Mouse (Mus musculus) forebrain, postnatal 0 days (tissue): ENCODE results near the gene Pfkm. TPM values are rescaled to one million over a fixed set of nuclear protein-coding genes. Genes with fewer than 3 reads are reported as not detected.
A peak's percentile ranks its signal among the peaks of the same experiment; 100 is the strongest.

Experiments used
- ATAC-seq: fragments of 200-750 bp; cut with Nextera tagmentation; 2 replicates; pipeline ENCODE4 v1.8.0; 2017; ENCODE audit warnings: mild to moderate bottlenecking, moderate library complexity
- DNase-seq: peaks from one replicate; pipeline ENCODE4 v3.0.0-alpha.2; 2015
- H3K27ac ChIP-seq: fragments of 300-500 bp; sonication (generic); 2 replicates; pipeline ENCODE4 v1.5.1; 2014; ENCODE audit warnings: low read depth, mild to moderate bottlenecking, antibody characterized with exemption, low read length, moderate library complexity, mixed read lengths
- H3K27me3 ChIP-seq: fragments of 300-500 bp; sonication (generic); 2 replicates; pipeline ENCODE4 v1.6.1; 2014; ENCODE audit warnings: mild to moderate bottlenecking, low read length, mixed read lengths; ENCODE audit not compliant: insufficient read depth
- H3K36me3 ChIP-seq: fragments of 300-500 bp; sonication (generic); 2 replicates; pipeline ENCODE4 v1.6.1; 2014; ENCODE audit warnings: mild to moderate bottlenecking, moderate library complexity; ENCODE audit not compliant: insufficient read depth
- H3K4me1 ChIP-seq: fragments of 300-500 bp; sonication (generic); 2 replicates; pipeline ENCODE4 v1.6.1; 2014; ENCODE audit warnings: antibody characterized with exemption; ENCODE audit not compliant: insufficient read depth
- H3K4me2 ChIP-seq: fragments of 300-500 bp; sonication (generic); 2 replicates; pipeline ENCODE4 v1.6.1; 2014; ENCODE audit warnings: low read depth, mild to moderate bottlenecking, moderate library complexity
- H3K4me3 ChIP-seq: fragments of 300-500 bp; sonication (generic); 2 replicates; pipeline ENCODE4 v1.5.1; 2014; ENCODE audit warnings: low read depth, low read length, mixed read lengths
- H3K9ac ChIP-seq: fragments of 300-500 bp; sonication (generic); 2 replicates; pipeline ENCODE4 v1.6.1; 2014; ENCODE audit warnings: mild to moderate bottlenecking
- H3K9me3 ChIP-seq: fragments of 300-500 bp; sonication (generic); 2 replicates; pipeline ENCODE4 v1.6.1; 2016; ENCODE audit warnings: low read length
- CTCF ChIP-seq: sonication (generic); IDR thresholded peaks from 2 replicates; pipeline ENCODE4 v1.5.1; 2016; ENCODE audit warnings: antibody characterized with exemption, control low read depth, low read depth
- WGBS: fragments of 180-500 bp; shearing (Covaris S2); extraction: QIAGEN DNeasy Blood & Tissue Kit; methylation state at CpG from one replicate; pipeline ENCODE4 v1.1.7; 2014; 5-methylcytosine and 5-hydroxymethylcytosine counted together
- polyA plus RNA-seq: library from polyadenylated mRNA; unstranded; fragments of >200 nt; fragmentation: Nextera tagmentation; extraction: Ambion mirVana; gene quantifications from 2 replicates; pipeline ENCODE4 v1.2.1, GENCODE M21; 2015
- total RNA-seq: library from RNA; depleted of rRNA; stranded (reverse); fragments of >200 nt; gene quantifications from 2 replicates; pipeline ENCODE4 v1.2.3, GENCODE M21; 2014

Gene Pfkm
- total and polyA plus RNA-seq, 2 experiments from 2014 or later, result 86.3 to 91.9 TPM

DNA sequence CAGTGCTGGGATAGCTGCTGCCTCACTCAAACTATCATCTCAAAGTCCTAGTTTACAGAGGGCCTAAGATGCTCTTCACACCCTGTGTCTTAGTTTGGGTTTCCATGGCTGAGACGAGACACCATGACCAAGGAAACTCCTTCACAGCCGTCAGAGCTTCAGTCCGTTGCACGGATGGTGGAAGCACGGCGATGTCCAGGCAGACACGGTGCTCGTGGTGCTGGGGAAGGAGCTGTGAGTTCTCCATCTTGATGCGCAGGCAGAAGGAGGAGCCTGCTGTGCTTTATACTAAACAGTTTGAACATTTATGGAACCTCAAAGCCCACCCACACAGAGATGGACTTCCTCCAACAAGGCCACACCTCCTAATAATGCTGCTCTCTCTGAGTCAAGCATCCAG, 44.5 kb downstream of the Pfkm start:
- 95% methylated on average over 9 of the region's 9 CpGs for WGBS
- H3K4me1 ChIP-seq, result no peaks in the 10 kb centered on the region
- H3K4me2 ChIP-seq, result no peak overlapping the region
- DNase-seq, result no peak
- H3K9me3 ChIP-seq, result no peaks in the 10 kb centered on the region
- no peak overlapping the region for H3K9ac ChIP-seq
- no peak for TF ChIP-seq CTCF
- no peak for ATAC-seq
- no peak overlapping the region for H3K4me3 ChIP-seq
- no peak overlapping the region for H3K27ac ChIP-seq
- H3K36me3 ChIP-seq, result peaks cover 74% of the 10 kb centered on the region
- H3K27me3 ChIP-seq, result no peaks in the 10 kb centered on the region

DNA sequence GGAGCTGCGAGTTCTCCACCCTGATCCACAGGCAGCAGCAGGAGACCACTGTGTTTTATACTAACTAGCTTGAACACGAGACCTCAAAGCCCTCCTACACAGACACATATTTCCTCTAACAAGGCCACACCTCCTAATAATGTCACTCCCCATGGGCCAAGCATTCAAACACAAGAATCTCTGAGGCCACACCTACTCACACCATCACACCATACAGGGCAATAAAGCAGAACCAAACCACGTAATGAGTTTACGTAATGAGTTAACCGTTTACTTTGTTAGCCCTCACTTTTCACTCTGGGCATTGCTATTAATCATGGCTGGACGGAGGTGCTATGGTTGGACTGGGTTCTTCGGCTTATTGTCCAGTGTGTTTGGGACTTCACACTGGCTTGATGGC, 47.4 kb downstream of the Pfkm start:
- H3K4me1 ChIP-seq, result peaks cover 3% of the 10 kb centered on the region; the same call in 1 of the 2 replicates
- 78% methylated on average over 7 of the region's 7 CpGs for WGBS
- H3K36me3 ChIP-seq, result peaks cover 54% of the 10 kb centered on the region

DNA sequence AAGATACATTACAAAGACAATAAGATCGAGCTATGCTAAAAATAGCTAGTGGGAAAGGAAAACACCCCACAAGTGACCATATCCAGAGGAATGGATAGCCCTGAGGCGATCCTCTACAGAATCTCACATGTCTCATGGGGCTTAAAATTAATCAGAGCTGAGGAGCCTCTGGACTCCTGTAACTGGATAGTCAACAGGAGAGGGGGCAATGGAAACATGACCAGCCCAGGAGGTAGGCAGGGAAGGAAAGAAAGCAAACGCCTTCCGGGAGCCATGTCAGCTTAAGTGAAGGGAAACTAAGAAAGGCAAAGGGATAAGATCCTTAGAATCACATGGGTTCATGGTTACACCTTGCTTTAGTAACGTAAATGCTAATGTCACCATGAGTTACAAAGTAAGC, 48.4 kb downstream of the Pfkm start:
- H3K36me3 ChIP-seq, result peaks cover 43% of the 10 kb centered on the region
- TF ChIP-seq CTCF, result no peak
- H3K4me1 ChIP-seq, result peaks cover 5% of the 10 kb centered on the region; the same call in 1 of the 2 replicates
- no peaks in the 10 kb centered on the region for H3K9me3 ChIP-seq
- H3K4me2 ChIP-seq, result no peak overlapping the region
- DNase-seq, result no peak
- H3K9ac ChIP-seq, result no peak overlapping the region
- no peak overlapping the region for H3K4me3 ChIP-seq
- no peak overlapping the region for H3K27ac ChIP-seq
- H3K27me3 ChIP-seq, result no peaks in the 10 kb centered on the region
- 94% methylated on average over 5 of the region's 5 CpGs for WGBS
- no peak for ATAC-seq

More for the DNA sequence above, 47.4 kb downstream of the Pfkm start:
- Histone ChIP-seq H3K9me3 (no peaks in the 10 kb centered on the region), H3K4me2 (no peak overlapping the region), H3K27me3 (no peaks in the 10 kb centered on the region), H3K27ac (no peak overlapping the region), H3K9ac (no peak overlapping the region), H3K4me3 (no peak overlapping the region)
- ATAC-seq (no peak), DNase-seq (no peak)
- TF ChIP-seq CTCF, result no peak

DNA sequence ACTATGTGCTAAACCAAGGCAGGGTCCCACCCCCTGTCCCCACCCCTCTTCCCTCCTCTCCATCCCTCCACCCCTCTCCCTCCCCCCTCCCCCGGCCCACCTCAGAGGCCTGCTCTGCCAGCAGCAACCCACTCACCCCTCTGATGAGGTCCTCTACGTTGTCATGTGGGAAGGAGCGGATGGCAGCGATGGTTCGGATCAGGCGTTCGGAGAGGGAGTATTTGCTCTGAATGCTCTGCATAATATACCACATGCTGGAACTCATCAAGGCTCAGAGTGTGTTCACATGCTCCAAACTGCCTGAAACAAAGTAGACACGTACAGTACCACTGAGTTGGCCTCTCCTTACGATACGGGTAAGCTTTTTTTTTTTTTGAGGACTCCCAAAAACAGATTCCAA, 50.1 kb downstream of the Pfkm start:
- WGBS, result 90% methylated on average over 10 of the region's 10 CpGs
- TF ChIP-seq CTCF, result no peak
- H3K4me1 ChIP-seq, result peaks cover 5% of the 10 kb centered on the region; the same call in 1 of the 2 replicates
- H3K9ac ChIP-seq, result no peak overlapping the region
- DNase-seq (no peak), ATAC-seq (no peak)
- no peak overlapping the region for H3K4me3 ChIP-seq
- no peak overlapping the region for H3K27ac ChIP-seq
- H3K4me2 ChIP-seq, result no peak overlapping the region
- no peaks in the 10 kb centered on the region for H3K27me3 ChIP-seq
- no peaks in the 10 kb centered on the region for H3K9me3 ChIP-seq
- H3K36me3 ChIP-seq, result peaks cover 29% of the 10 kb centered on the region

DNA sequence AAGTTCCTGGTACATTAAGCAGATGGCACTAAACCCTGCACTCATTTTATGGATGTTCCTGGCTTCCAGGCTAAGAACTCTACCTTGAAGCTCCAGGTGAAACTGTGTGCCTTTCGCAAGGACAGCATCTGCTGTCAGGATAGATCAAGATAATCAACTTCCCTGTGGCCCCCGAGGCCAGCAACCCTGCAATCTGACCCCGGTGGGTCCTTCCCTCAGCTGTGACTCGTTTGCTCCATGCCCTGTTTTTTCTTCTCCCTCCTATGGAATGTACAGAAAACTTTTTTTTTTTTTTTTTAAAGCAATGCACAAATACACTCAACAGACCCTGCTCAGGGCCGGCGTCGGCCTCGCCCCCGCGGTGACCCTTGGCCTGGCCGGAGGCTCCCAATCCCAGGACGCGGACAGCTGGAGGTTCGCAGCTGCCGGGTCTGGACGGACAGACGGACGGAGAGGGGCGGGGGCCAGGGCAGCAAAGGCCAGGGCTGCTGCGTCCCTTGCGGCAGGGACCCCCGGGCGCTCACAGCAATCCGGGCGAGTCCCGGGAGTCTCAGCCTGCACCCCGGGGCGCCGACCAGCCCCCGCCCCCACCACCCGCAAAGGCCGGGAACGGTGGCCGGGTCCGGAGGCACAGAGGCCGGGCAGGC, 52.6 kb downstream of the Pfkm start:
- WGBS, result under 1% methylated on average over 31 of the region's 36 CpGs
- TF ChIP-seq CTCF, result no peak
- Histone ChIP-seq H3K36me3 (peaks cover 17% of the 10 kb centered on the region), H3K9me3 (no peaks in the 10 kb centered on the region), H3K27me3 (no peaks in the 10 kb centered on the region), H3K9ac (peak overlapping the region; percentile 87), H3K4me3 (peak overlapping the region; percentile 90), H3K4me2 (peak overlapping the region; percentile 98), H3K4me1 (peaks cover 5% of the 10 kb centered on the region; the same call in 1 of the 2 replicates), H3K27ac (peak overlapping the region; percentile 76)
- 0 out of 2 replicates have a peak, but pooled peaks have one; percentile 10 for ATAC-seq
- DNase-seq, result no peak

DNA sequence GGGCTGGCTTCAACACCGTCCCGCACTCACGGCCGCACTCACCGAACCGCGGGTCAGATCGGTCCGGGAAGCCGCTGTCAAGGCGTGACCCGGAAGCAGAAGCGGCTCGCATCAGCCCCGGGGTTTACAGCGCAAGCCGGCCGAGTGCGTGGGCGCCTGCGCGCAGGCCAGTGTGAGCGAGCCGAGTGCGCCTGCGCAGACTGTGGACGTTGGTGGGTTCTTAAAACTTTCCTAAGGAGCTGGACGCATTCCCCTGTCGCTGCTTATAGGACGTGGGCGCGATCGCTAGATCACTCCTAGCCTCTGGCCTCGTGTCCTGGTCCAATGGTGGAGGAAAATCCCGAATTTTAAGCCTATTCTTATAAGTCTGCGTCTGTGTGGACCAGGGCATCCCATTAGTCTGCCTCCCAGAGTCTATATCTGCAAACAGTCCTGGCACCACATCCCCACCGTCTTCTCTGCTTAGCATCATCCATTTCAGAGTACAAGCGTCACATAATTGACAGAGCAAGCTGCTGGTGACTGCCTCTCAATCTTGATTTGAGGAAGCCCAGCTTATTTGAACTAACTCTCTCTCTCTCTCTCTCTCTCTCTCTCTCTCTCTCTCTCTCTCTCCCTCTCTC, 53.3 kb downstream of the Pfkm start:
- H3K4me3 ChIP-seq, result peak overlapping the region; percentile 90
- H3K36me3 ChIP-seq, result peaks cover 14% of the 10 kb centered on the region
- ATAC-seq, result peak; percentile 99
- no peak for TF ChIP-seq CTCF
- peak overlapping the region; percentile 76 for H3K27ac ChIP-seq
- peak; percentile 96 for DNase-seq
- H3K9me3 ChIP-seq, result no peaks in the 10 kb centered on the region
- no peaks in the 10 kb centered on the region for H3K27me3 ChIP-seq
- peaks cover 5% of the 10 kb centered on the region; the same call in 1 of the 2 replicates for H3K4me1 ChIP-seq
- peak overlapping the region; percentile 87 for H3K9ac ChIP-seq
- H3K4me2 ChIP-seq, result peak overlapping the region; percentile 98
- WGBS, result 2% methylated on average over 38 of the region's 38 CpGs

DNA sequence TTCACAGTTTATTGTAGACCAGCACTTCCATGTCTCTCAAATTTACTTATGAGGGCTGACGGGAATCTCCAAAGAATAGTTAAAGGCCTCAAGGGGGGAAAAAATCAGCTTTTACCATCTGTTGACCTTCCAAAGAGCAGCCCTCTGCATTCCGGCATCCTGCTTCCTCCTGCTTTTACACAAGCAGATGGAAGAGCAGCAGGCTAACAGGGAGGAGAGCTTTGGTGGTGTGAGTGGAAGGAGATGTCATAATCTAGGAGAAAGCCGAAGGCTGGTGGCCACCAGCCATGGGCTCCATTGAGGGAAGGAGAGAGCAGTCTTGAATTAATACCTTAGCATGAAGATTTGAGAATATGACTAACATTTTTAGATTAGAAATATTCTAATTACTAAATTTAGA, 56.0 kb downstream of the Pfkm start:
- no peak for ATAC-seq

More for the DNA sequence above, 56.0 kb downstream of the Pfkm start:
- Histone ChIP-seq H3K36me3 (no peaks in the 10 kb centered on the region), H3K9ac (no peak overlapping the region), H3K9me3 (no peaks in the 10 kb centered on the region), H3K4me1 (peaks cover 5% of the 10 kb centered on the region; the same call in 1 of the 2 replicates), H3K4me3 (no peak overlapping the region), H3K4me2 (no peak overlapping the region), H3K27me3 (no peaks in the 10 kb centered on the region), H3K27ac (no peak overlapping the region)
- no peak for DNase-seq
- TF ChIP-seq CTCF, result no peak
- WGBS, result 89% methylated on average over 3 of the region's 3 CpGs
